Mouse (Mus musculus) kidney, postnatal 36 days (tissue): ENCODE measurements around the gene Chil1.

ENCODE experiments used
- DNase-seq, 2 experiments: peaks; one replicate each; pipeline ENCODE4 v3.0.0; 2021 to 2022; ENCODE audit warnings: mixed read lengths in 2 of 2

Gene Chil1

GRCm38 (mm10) chr1:134177976-134178375 is 4.0 kb upstream of the Chil1 start:
- DNase-seq: no peak

- DNase-seq: no peak
Measured at GRCm38 (mm10) chr1:134184089-134184488, 2.1 kb downstream of the Chil1 start.

GRCm38 (mm10) chr1:134188217-134188616 is 6.2 kb downstream of the Chil1 start:
- no peak for DNase-seq

- DNase-seq: peak in 1 of 2 experiments; percentile 14
Measured at GRCm38 (mm10) chr1:134188989-134189729, 7.2 kb downstream of the Chil1 start.

GRCm38 (mm10) chr1:134191192-134191591 is 9.2 kb downstream of the Chil1 start:
- DNase-seq: no peak

- DNase-seq: no peak
Measured at GRCm38 (mm10) chr1:134192024-134192423, 10.0 kb downstream of the Chil1 start.

GRCm38 (mm10) chr1:134193126-134193525 is 11.2 kb downstream of the Chil1 start, which contains the start of gene Mybph:
TSS of gene Mybph (plus strand) at chr1:134193448.
- no peak for DNase-seq

- DNase-seq: no peak
Measured at GRCm38 (mm10) chr1:134193674-134194197, 11.8 kb downstream of the Chil1 start.

GRCm38 (mm10) chr1:134194298-134195022 is 12.5 kb downstream of the Chil1 start:
- no peak for DNase-seq

GRCm38 (mm10) chr1:134195117-134195516 is 13.1 kb downstream of the Chil1 start:
- no peak for DNase-seq

GRCm38 (mm10) chr1:134195571-134195970 is 13.6 kb downstream of the Chil1 start:
- no peak for DNase-seq

- peak in 1 of 2 experiments; percentile 16 for DNase-seq
Measured at GRCm38 (mm10) chr1:134195979-134196378, 14.0 kb downstream of the Chil1 start.

- DNase-seq: peak; percentile 71 to 84
Measured at GRCm38 (mm10) chr1:134196386-134196785, 14.4 kb downstream of the Chil1 start.

- no peak for DNase-seq
Measured at GRCm38 (mm10) chr1:134197325-134197982, 15.5 kb downstream of the Chil1 start.

GRCm38 (mm10) chr1:134198197-134198995 is 16.4 kb downstream of the Chil1 start:
- DNase-seq: no peak

GRCm38 (mm10) chr1:134200481-134200880 is 18.5 kb downstream of the Chil1 start:
- DNase-seq: no peak

GRCm38 (mm10) chr1:134200998-134201686 is 19.2 kb downstream of the Chil1 start:
- DNase-seq: no peak

- DNase-seq: peak; percentile 53 to 83
Measured at GRCm38 (mm10) chr1:134201751-134202420, 19.9 kb downstream of the Chil1 start.

- no peak for DNase-seq
Measured at GRCm38 (mm10) chr1:134204230-134204629, 22.3 kb downstream of the Chil1 start.

GRCm38 (mm10) chr1:134205296-134206018 is 23.5 kb downstream of the Chil1 start:
- no peak for DNase-seq
